Mouse (Mus musculus): Measurements from ENCODE around the gene Marf1.
A peak's percentile ranks its signal among the peaks of the same experiment; 100 is the strongest.

Gene Marf1

GRCm38 (mm10) chr16:14137976-14138561 is 25.1 kb downstream of the Marf1 start:
- no peak for DNase-seq (ENCODE audit: low spot score)

- DNase-seq (ENCODE audit: low spot score) = no peak
Observed at GRCm38 (mm10) chr16:14135014-14135413, 28.1 kb downstream of the Marf1 start.

- DNase-seq (ENCODE audit: low spot score) = no peak
Observed at GRCm38 (mm10) chr16:14131838-14132237, 31.3 kb downstream of the Marf1 start.

GRCm38 (mm10) chr16:14131376-14131775 is 31.8 kb downstream of the Marf1 start:
- no peak for DNase-seq (ENCODE audit: low spot score)

GRCm38 (mm10) chr16:14130796-14131195 is 32.4 kb downstream of the Marf1 start:
- no peak for DNase-seq (ENCODE audit: low spot score)

GRCm38 (mm10) chr16:14128977-14129376 is 34.2 kb downstream of the Marf1 start:
- no peak for DNase-seq (ENCODE audit: low spot score)

GRCm38 (mm10) chr16:14125253-14125652 is 37.9 kb downstream of the Marf1 start:
- DNase-seq (ENCODE audit: low spot score) = no peak

- DNase-seq (ENCODE audit: low spot score) = no peak
Observed at GRCm38 (mm10) chr16:14124709-14125108, 38.4 kb downstream of the Marf1 start.

GRCm38 (mm10) chr16:14123901-14124300 is 39.2 kb downstream of the Marf1 start:
- no peak for DNase-seq (ENCODE audit: low spot score)

GRCm38 (mm10) chr16:14122586-14122985 is 40.6 kb downstream of the Marf1 start:
- DNase-seq (ENCODE audit: low spot score) = no peak

GRCm38 (mm10) chr16:14121563-14121962 is 41.6 kb downstream of the Marf1 start:
- no peak for DNase-seq (ENCODE audit: low spot score)

GRCm38 (mm10) chr16:14120941-14121340 is 42.2 kb downstream of the Marf1 start:
- no peak for DNase-seq (ENCODE audit: low spot score)

- DNase-seq (ENCODE audit: low spot score) = no peak
Observed at GRCm38 (mm10) chr16:14117299-14117698, 45.9 kb downstream of the Marf1 start.

GRCm38 (mm10) chr16:14112742-14113141 is 50.4 kb downstream of the Marf1 start:
- DNase-seq (ENCODE audit: low spot score) = peak; percentile 23

GRCm38 (mm10) chr16:14112133-14112532 is 51.0 kb downstream of the Marf1 start:
- DNase-seq (ENCODE audit: low spot score) = peak; percentile 37

GRCm38 (mm10) chr16:14110922-14111321 is 52.2 kb downstream of the Marf1 start:
- DNase-seq (ENCODE audit: low spot score) = no peak

- no peak for DNase-seq (ENCODE audit: low spot score)
Observed at GRCm38 (mm10) chr16:14109651-14110230, 53.4 kb downstream of the Marf1 start.

- DNase-seq (ENCODE audit: low spot score) = no peak
Observed at GRCm38 (mm10) chr16:14105891-14106290, 57.3 kb downstream of the Marf1 start.

- DNase-seq (ENCODE audit: low spot score) = no peak
Observed at GRCm38 (mm10) chr16:14091771-14092170, 71.4 kb downstream of the Marf1 start.

GRCm38 (mm10) chr16:14089296-14089695 is 73.9 kb downstream of the Marf1 start:
- no peak for DNase-seq (ENCODE audit: low spot score)

- DNase-seq (ENCODE audit: low spot score) = no peak
Observed at GRCm38 (mm10) chr16:14088249-14088648, 74.9 kb downstream of the Marf1 start.

GRCm38 (mm10) chr16:14082925-14083324 is 80.2 kb downstream of the Marf1 start:
- no peak for DNase-seq (ENCODE audit: low spot score)

- DNase-seq (ENCODE audit: low spot score) = no peak
Observed at GRCm38 (mm10) chr16:14070471-14071169, 92.5 kb downstream of the Marf1 start.
